Mouse (Mus musculus) myocyte (in vitro differentiated cells): ENCODE results near the gene Serpine1.

Experiments
- POLR2A ChIP-seq: IDR thresholded peaks from one replicate; pipeline ENCODE4 v1.6.1; 2011; ENCODE audit warnings: low read depth, mild to moderate bottlenecking, control low read depth, moderate library complexity; ENCODE audit not compliant: insufficient read length
- USF1 ChIP-seq: IDR thresholded peaks from one replicate; pipeline ENCODE4 v1.6.1; 2011; ENCODE audit warnings: low read depth, mild to moderate bottlenecking, control low read depth, moderate library complexity

- no peak for TF ChIP-seq POLR2A
- TF ChIP-seq USF1: no peak
These were observed 59.6 kb downstream of the Serpine1 start for GRCm38 (mm10) chr5:137012401-137012950.
